Mouse (Mus musculus) hindbrain, embryonic 14.5 days (tissue): Measurements from ENCODE around the gene C1qtnf7. TPM values are rescaled to one million over a fixed set of nuclear protein-coding genes. Genes with fewer than 3 reads are reported as not detected.
A peak's percentile ranks its signal among the peaks of the same experiment; 100 is the strongest.

Experiments used
- ATAC-seq: fragments of 200-750 bp; cut with Nextera tagmentation; 2 replicates; pipeline ENCODE4 v1.8.0; 2017; ENCODE audit warnings: moderate number of reproducible peaks, mild to moderate bottlenecking, moderate TSS enrichment, moderate library complexity; ENCODE audit not compliant: low FRiP score
- DNase-seq: peaks from one replicate; pipeline ENCODE4 v3.0.0-alpha.2; 2015; ENCODE audit warnings: low spot score
- H3K27ac ChIP-seq: fragments of 300-500 bp; sonication (generic); 2 replicates; pipeline ENCODE4 v1.5.1; 2014; ENCODE audit warnings: mild to moderate bottlenecking, moderate library complexity
- H3K27me3 ChIP-seq: fragments of 300-500 bp; sonication (generic); 2 replicates; pipeline ENCODE4 v1.6.1; 2014; ENCODE audit warnings: mild to moderate bottlenecking, low read length, mixed read lengths; ENCODE audit not compliant: control insufficient read depth, insufficient read depth
- H3K36me3 ChIP-seq: fragments of 300-500 bp; sonication (generic); replicated peaks from 2 replicates; pipeline ENCODE4 v1.6.1; 2014; ENCODE audit not compliant: control insufficient read depth, insufficient read depth
- H3K4me1 ChIP-seq: fragments of 300-500 bp; sonication (generic); replicated peaks from 2 replicates; pipeline ENCODE4 v1.6.1; 2014; ENCODE audit warnings: antibody characterized with exemption, low read length, mixed read lengths; ENCODE audit not compliant: control insufficient read depth, insufficient read depth
- H3K4me2 ChIP-seq: fragments of 300-500 bp; sonication (generic); replicated peaks from 2 replicates; pipeline ENCODE4 v1.6.1; 2014; ENCODE audit warnings: mild to moderate bottlenecking, moderate library complexity
- H3K4me3 ChIP-seq: fragments of 300-500 bp; sonication (generic); replicated peaks from 2 replicates; pipeline ENCODE4 v1.5.1; 2014; ENCODE audit warnings: mild to moderate bottlenecking, low read length
- H3K9ac ChIP-seq: fragments of 300-500 bp; sonication (generic); 2 replicates; pipeline ENCODE4 v1.6.1; 2014
- H3K9me3 ChIP-seq: fragments of 300-500 bp; sonication (generic); 2 replicates; pipeline ENCODE4 v1.6.1; 2016; ENCODE audit warnings: low read length; ENCODE audit not compliant: control insufficient read depth
- WGBS: fragments of 180-500 bp; shearing (Covaris S2); extraction: QIAGEN DNeasy Blood & Tissue Kit; methylation state at CpG from one replicate; pipeline ENCODE4 v1.1.7; 2014; 5-methylcytosine and 5-hydroxymethylcytosine counted together
- polyA plus RNA-seq: library from polyadenylated mRNA; unstranded; fragments of >200 nt; fragmentation: Nextera tagmentation; extraction: Ambion mirVana; gene quantifications from 2 replicates; pipeline ENCODE4 v1.2.1, GENCODE M21; 2014

The C1qtnf7 gene
- polyA plus RNA-seq, 1 experiment from 2014 or later: 1.7 TPM

GRCm38 (mm10) chr5:43555406-43555805 is 40.1 kb downstream of the C1qtnf7 start:
- H3K9me3 ChIP-seq: no peaks in the 10 kb centered on the region
- ATAC-seq: no peak
- no peaks in the 10 kb centered on the region for H3K36me3 ChIP-seq
- no peak for DNase-seq
- WGBS: 75% methylated on average over 6 of the region's 6 CpGs
- no peak overlapping the region for H3K9ac ChIP-seq
- H3K27ac ChIP-seq: no peak overlapping the region
- no peaks in the 10 kb centered on the region for H3K27me3 ChIP-seq
- H3K4me2 ChIP-seq: no peak overlapping the region
- H3K4me3 ChIP-seq: no peak overlapping the region
- 0 out of 2 replicates have a peak, but pooled peaks cover 4% of the 10 kb centered on the region for H3K4me1 ChIP-seq

GRCm38 (mm10) chr5:43557436-43557835 is 42.1 kb downstream of the C1qtnf7 start:
- no peaks in the 10 kb centered on the region for H3K9me3 ChIP-seq
- no peaks in the 10 kb centered on the region for H3K36me3 ChIP-seq
- no peaks in the 10 kb centered on the region for H3K27me3 ChIP-seq
- DNase-seq (no peak), ATAC-seq (no peak)
- H3K4me1 ChIP-seq: 0 out of 2 replicates have a peak, but pooled peaks cover 4% of the 10 kb centered on the region
- no peak overlapping the region for H3K9ac ChIP-seq
- no peak overlapping the region for H3K4me3 ChIP-seq
- H3K27ac ChIP-seq: no peak overlapping the region
- H3K4me2 ChIP-seq: no peak overlapping the region
- WGBS: 72% methylated on average over 5 of the region's 5 CpGs

GRCm38 (mm10) chr5:43561639-43562252 is 46.4 kb downstream of the C1qtnf7 start:
- no peak overlapping the region for H3K27ac ChIP-seq
- no peaks in the 10 kb centered on the region for H3K4me1 ChIP-seq
- no peak overlapping the region for H3K4me2 ChIP-seq
- no peak overlapping the region for H3K4me3 ChIP-seq
- no peak overlapping the region for H3K9ac ChIP-seq
- H3K27me3 ChIP-seq: no peaks in the 10 kb centered on the region
- ATAC-seq (no peak), DNase-seq (no peak)
- WGBS: 64% methylated on average over 2 of the region's 2 CpGs
- H3K36me3 ChIP-seq: no peaks in the 10 kb centered on the region
- no peaks in the 10 kb centered on the region for H3K9me3 ChIP-seq

- WGBS: 83% methylated on average over 3 of the region's 3 CpGs
- H3K27me3 ChIP-seq: no peaks in the 10 kb centered on the region
- no peak overlapping the region for H3K27ac ChIP-seq
Measured at GRCm38 (mm10) chr5:43569720-43570359, 54.5 kb downstream of the C1qtnf7 start.

GRCm38 (mm10) chr5:43582876-43583275 is 67.5 kb downstream of the C1qtnf7 start:
- Histone ChIP-seq H3K9ac (no peak overlapping the region), H3K9me3 (no peaks in the 10 kb centered on the region), H3K4me2 (no peak overlapping the region), H3K36me3 (no peaks in the 10 kb centered on the region), H3K27ac (no peak overlapping the region), H3K27me3 (no peaks in the 10 kb centered on the region), H3K4me1 (no peaks in the 10 kb centered on the region), H3K4me3 (no peak overlapping the region)
- DNase-seq (peak; percentile 27), ATAC-seq (no peak)
- 46% methylated on average over 2 of the region's 2 CpGs for WGBS

More at GRCm38 (mm10) chr5:43569720-43570359, 54.5 kb downstream of the C1qtnf7 start:
- no peak overlapping the region for H3K9ac ChIP-seq
- no peaks in the 10 kb centered on the region for H3K9me3 ChIP-seq
- ATAC-seq: no peak
- no peaks in the 10 kb centered on the region for H3K36me3 ChIP-seq
- H3K4me2 ChIP-seq: no peak overlapping the region
- DNase-seq: no peak
- H3K4me1 ChIP-seq: no peaks in the 10 kb centered on the region
- H3K4me3 ChIP-seq: no peak overlapping the region

GRCm38 (mm10) chr5:43583326-43584120 is 68.2 kb downstream of the C1qtnf7 start:
- H3K9me3 ChIP-seq: no peaks in the 10 kb centered on the region
- H3K36me3 ChIP-seq: no peaks in the 10 kb centered on the region
- no peak overlapping the region for H3K4me2 ChIP-seq
- no peak overlapping the region for H3K27ac ChIP-seq
- H3K4me1 ChIP-seq: no peaks in the 10 kb centered on the region
- WGBS: 65% methylated on average over 6 of the region's 6 CpGs
- DNase-seq (no peak), ATAC-seq (0 out of 2 replicates have a peak, but pooled peaks have one; percentile 34)
- no peak overlapping the region for H3K4me3 ChIP-seq
- H3K9ac ChIP-seq: no peak overlapping the region
- H3K27me3 ChIP-seq: no peaks in the 10 kb centered on the region

GRCm38 (mm10) chr5:43584464-43584863 is 69.1 kb downstream of the C1qtnf7 start:
- H3K4me3 ChIP-seq: no peak overlapping the region
- DNase-seq: no peak
- H3K27ac ChIP-seq: no peak overlapping the region
- H3K36me3 ChIP-seq: no peaks in the 10 kb centered on the region
- H3K4me2 ChIP-seq: no peak overlapping the region
- H3K4me1 ChIP-seq: no peaks in the 10 kb centered on the region
- ATAC-seq: no peak
- 53% methylated on average over 1 of the region's 1 CpGs for WGBS
- no peak overlapping the region for H3K9ac ChIP-seq
- H3K9me3 ChIP-seq: no peaks in the 10 kb centered on the region
- H3K27me3 ChIP-seq: no peaks in the 10 kb centered on the region

- Histone ChIP-seq H3K27me3 (no peaks in the 10 kb centered on the region), H3K4me1 (no peaks in the 10 kb centered on the region), H3K27ac (no peak overlapping the region), H3K4me2 (no peak overlapping the region), H3K4me3 (no peak overlapping the region), H3K9ac (no peak overlapping the region), H3K36me3 (no peaks in the 10 kb centered on the region), H3K9me3 (no peaks in the 10 kb centered on the region)
- no peak for DNase-seq
- ATAC-seq: no peak
- WGBS: 79% methylated on average over 11 of the region's 11 CpGs
Measured at GRCm38 (mm10) chr5:43585406-43586245, 70.3 kb downstream of the C1qtnf7 start.
